Mouse (Mus musculus) limb, embryonic 10.5 days (tissue): ENCODE data around the gene Hdlbp. TPM values are rescaled to one million over a fixed set of nuclear protein-coding genes. Genes with fewer than 3 reads are reported as not detected.

Experiments used
- DNase-seq: peaks from one replicate; pipeline ENCODE4 v3.0.0-alpha.2; 2017; ENCODE audit warnings: low spot score
- H3K27ac ChIP-seq: fragments of 300-500 bp; sonication (generic); 2 replicates; pipeline ENCODE4 v1.5.1; 2016; ENCODE audit warnings: mild to moderate bottlenecking
- H3K27me3 ChIP-seq: fragments of 300-500 bp; sonication (generic); 2 replicates; pipeline ENCODE4 v1.6.1; 2016; ENCODE audit warnings: low read depth, mild to moderate bottlenecking; ENCODE audit not compliant: poor library complexity, severe bottlenecking
- H3K36me3 ChIP-seq: fragments of 300-500 bp; sonication (generic); 2 replicates; pipeline ENCODE4 v1.6.1; 2016; ENCODE audit warnings: mild to moderate bottlenecking, moderate library complexity
- H3K4me1 ChIP-seq: fragments of 300-500 bp; sonication (generic); 2 replicates; pipeline ENCODE4 v1.6.1; 2016
- H3K4me3 ChIP-seq: fragments of 300-500 bp; sonication (generic); 2 replicates; pipeline ENCODE4 v1.5.1; 2016; ENCODE audit warnings: mild to moderate bottlenecking, moderate library complexity
- H3K9me3 ChIP-seq: fragments of 300-500 bp; sonication (generic); replicated peaks from 2 replicates; pipeline ENCODE4 v1.6.1; 2016; ENCODE audit warnings: mild to moderate bottlenecking
- WGBS: fragments of 180-500 bp; shearing (Covaris S2); methylation state at CpG from one replicate; pipeline ENCODE4 v1.1.7; 2016; 5-methylcytosine and 5-hydroxymethylcytosine counted together
- polyA plus RNA-seq: library from polyadenylated mRNA; unstranded; fragments of >200 nt; fragmentation: Nextera tagmentation; extraction: Ambion mirVana; gene quantifications from 2 replicates; pipeline ENCODE4 v1.2.1, GENCODE M21; 2016

Gene Hdlbp
- polyA plus RNA-seq, 1 experiment from 2014 or later, result 134 TPM

GRCm38 (mm10) chr1:93432087-93432486 is 46.5 kb downstream of the Hdlbp start:
- Histone ChIP-seq H3K4me3 (no peak overlapping the region), H3K36me3 (peaks cover 93% of the 10 kb centered on the region), H3K27ac (no peak overlapping the region), H3K9me3 (no peaks in the 10 kb centered on the region), H3K27me3 (no peaks in the 10 kb centered on the region), H3K4me1 (no peaks in the 10 kb centered on the region)
- WGBS, result 92% methylated on average over 6 of the region's 6 CpGs
- no peak for DNase-seq

DNA sequence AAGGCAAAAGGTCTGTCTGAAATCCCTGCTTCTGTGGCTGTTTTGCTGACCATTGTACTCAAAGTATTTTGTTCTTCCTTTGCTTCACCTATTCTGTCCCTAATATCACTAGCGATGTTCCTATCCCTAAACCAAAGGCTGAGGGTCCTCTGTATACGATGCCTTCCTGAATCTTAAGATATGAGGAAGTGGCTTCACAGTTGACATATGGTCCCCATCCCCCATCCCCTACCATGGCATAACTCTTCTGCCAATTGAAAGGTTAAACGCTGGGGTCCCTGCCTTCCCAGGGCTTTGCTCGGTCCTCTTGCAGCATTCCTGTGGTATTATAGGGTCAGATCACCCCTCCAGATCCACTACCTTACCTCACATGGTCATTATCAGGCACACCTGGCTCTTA is 75.2 kb downstream of the Hdlbp start:
- H3K36me3 ChIP-seq, result peaks cover 32% of the 10 kb centered on the region
- no peak for DNase-seq
- H3K4me1 ChIP-seq, result peaks cover 20% of the 10 kb centered on the region
- 85% methylated on average over 4 of the region's 4 CpGs for WGBS
- H3K4me3 ChIP-seq, result no peak overlapping the region
- peaks cover 10% of the 10 kb centered on the region for H3K27me3 ChIP-seq
- no peak overlapping the region for H3K27ac ChIP-seq
- H3K9me3 ChIP-seq, result no peaks in the 10 kb centered on the region

GRCm38 (mm10) chr1:93401191-93402052 is 77.2 kb downstream of the Hdlbp start:
- Histone ChIP-seq H3K4me3 (peak overlapping the region; percentile 50), H3K9me3 (no peaks in the 10 kb centered on the region), H3K27ac (peak overlapping the region; percentile 28; the same call in 1 of the 2 replicates), H3K27me3 (peaks cover 10% of the 10 kb centered on the region), H3K36me3 (peaks cover 12% of the 10 kb centered on the region), H3K4me1 (peaks cover 13% of the 10 kb centered on the region)
- WGBS, result 15% methylated on average over 38 of the region's 38 CpGs
- DNase-seq, result peak; percentile 57

DNA sequence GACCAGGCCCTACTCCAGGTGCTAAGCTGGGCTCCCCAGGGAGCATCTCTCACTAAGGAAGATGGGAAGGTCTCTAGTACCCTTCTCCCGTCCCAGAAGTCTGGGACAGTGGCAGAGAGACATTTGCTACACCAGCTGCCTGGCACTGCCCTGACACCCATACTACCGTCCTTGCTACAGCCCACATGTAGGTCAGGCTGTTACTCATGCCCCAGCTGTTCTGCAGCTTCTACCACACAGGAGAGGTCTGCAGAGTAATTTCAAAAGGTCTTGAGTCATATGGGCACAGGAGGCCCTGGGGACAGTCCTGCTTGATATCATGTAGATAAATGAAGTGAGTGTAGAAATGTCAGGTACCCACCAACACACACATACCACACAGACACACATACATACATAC is 89.7 kb downstream of the Hdlbp start:
- H3K36me3 ChIP-seq, result no peaks in the 10 kb centered on the region
- no peaks in the 10 kb centered on the region for H3K4me1 ChIP-seq
- H3K4me3 ChIP-seq, result no peak overlapping the region
- H3K27me3 ChIP-seq, result no peaks in the 10 kb centered on the region
- WGBS, result 74% methylated on average over 2 of the region's 2 CpGs
- H3K27ac ChIP-seq, result no peak overlapping the region
- H3K9me3 ChIP-seq, result no peaks in the 10 kb centered on the region
- no peak for DNase-seq

DNA sequence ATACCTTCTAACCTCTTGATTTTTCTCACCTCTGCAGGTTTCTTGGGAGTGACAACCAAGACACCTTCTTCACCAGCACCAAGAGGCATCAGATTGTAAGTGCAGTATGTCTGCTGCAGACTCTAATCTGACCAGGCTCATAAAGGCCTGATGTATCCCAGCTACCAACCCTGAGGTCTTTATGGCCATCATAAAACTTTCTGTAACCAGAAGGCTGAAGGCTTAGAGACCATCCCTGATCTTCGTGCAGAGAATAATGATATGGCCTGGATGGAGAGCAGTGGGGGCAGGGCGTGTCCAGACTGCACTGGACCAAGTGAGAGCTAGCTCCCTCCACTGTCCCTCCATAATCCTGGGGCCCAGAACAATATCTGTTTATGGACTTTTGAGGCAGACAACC is 91.4 kb downstream of the Hdlbp start:
- Histone ChIP-seq H3K27me3 (no peaks in the 10 kb centered on the region), H3K4me1 (no peaks in the 10 kb centered on the region), H3K9me3 (no peaks in the 10 kb centered on the region), H3K4me3 (no peak overlapping the region), H3K36me3 (no peaks in the 10 kb centered on the region), H3K27ac (no peak overlapping the region)
- DNase-seq, result no peak
- 54% methylated on average over 2 of the region's 2 CpGs for WGBS

GRCm38 (mm10) chr1:93379117-93379516 is 99.5 kb downstream of the Hdlbp start:
- WGBS, result 79% methylated on average over 5 of the region's 5 CpGs
- Histone ChIP-seq H3K4me1 (no peaks in the 10 kb centered on the region), H3K9me3 (no peaks in the 10 kb centered on the region), H3K27me3 (no peaks in the 10 kb centered on the region), H3K36me3 (no peaks in the 10 kb centered on the region), H3K27ac (no peak overlapping the region), H3K4me3 (no peak overlapping the region)
- DNase-seq, result no peak

GRCm38 (mm10) chr1:93377307-93377706 is 101.3 kb downstream of the Hdlbp start:
- DNase-seq, result no peak
- 76% methylated on average over 5 of the region's 5 CpGs for WGBS
- no peaks in the 10 kb centered on the region for H3K4me1 ChIP-seq
- H3K4me3 ChIP-seq, result no peak overlapping the region
- no peaks in the 10 kb centered on the region for H3K36me3 ChIP-seq
- H3K27ac ChIP-seq, result no peak overlapping the region
- H3K27me3 ChIP-seq, result no peaks in the 10 kb centered on the region
- H3K9me3 ChIP-seq, result no peaks in the 10 kb centered on the region

- Histone ChIP-seq H3K27ac (no peak within 1 kb of the TSS), H3K9me3 (no peaks in the 10 kb centered on the region), H3K4me3 (no peak within 1 kb of the TSS), H3K27me3 (no peaks in the 10 kb centered on the region), H3K36me3 (0 out of 2 replicates have a peak, but pooled peaks cover 7% of the 10 kb centered on the region), H3K4me1 (no peaks in the 10 kb centered on the region)
- 74% methylated on average over 4 of the region's 4 CpGs for WGBS
- no peak for DNase-seq
Measured at GRCm38 (mm10) chr1:93373665-93374064, 105.0 kb downstream of the Hdlbp start, which contains the start of gene Ano7. TSS of gene Ano7 (plus strand) at chr1:93373930.

GRCm38 (mm10) chr1:93365641-93366040 is 113.0 kb downstream of the Hdlbp start:
- peaks cover 81% of the 10 kb centered on the region for H3K36me3 ChIP-seq

GRCm38 (mm10) chr1:93362661-93363060 is 116.0 kb downstream of the Hdlbp start:
- Histone ChIP-seq H3K27me3 (no peaks in the 10 kb centered on the region), H3K4me1 (no peaks in the 10 kb centered on the region), H3K27ac (no peak overlapping the region), H3K4me3 (no peak overlapping the region), H3K9me3 (no peaks in the 10 kb centered on the region), H3K36me3 (peaks cover 98% of the 10 kb centered on the region)
- no peak for DNase-seq
- 93% methylated on average over 4 of the region's 4 CpGs for WGBS

More at GRCm38 (mm10) chr1:93365641-93366040, 113.0 kb downstream of the Hdlbp start:
- WGBS, result 95% methylated on average over 6 of the region's 6 CpGs
- Histone ChIP-seq H3K27me3 (no peaks in the 10 kb centered on the region), H3K9me3 (no peaks in the 10 kb centered on the region), H3K27ac (no peak overlapping the region), H3K4me1 (no peaks in the 10 kb centered on the region), H3K4me3 (no peak overlapping the region)
- DNase-seq, result no peak

Other genes with a start within 250 kb of the Hdlbp start
- 12.0 and 27.8 TPM in 2 replicates for gene Sned1, start 243.0 kb downstream of the Hdlbp start, polyA plus RNA-seq
- 39.4 and 44.2 TPM in 2 replicates for gene Mterf4, start 172.9 kb downstream of the Hdlbp start, polyA plus RNA-seq
- 77.2 and 88.0 TPM in 2 replicates for gene Ppp1r7, start 136.0 kb downstream of the Hdlbp start, polyA plus RNA-seq
- gene Pask, start 135.3 kb downstream of the Hdlbp start, polyA plus RNA-seq, result 29.0 and 34.7 TPM in 2 replicates
- 0.13 and 0.40 TPM in 2 replicates for gene Ano7, start 104.9 kb downstream of the Hdlbp start, polyA plus RNA-seq
- 7.9 and 8.4 TPM in 2 replicates for gene Farp2, start 33.3 kb upstream of the Hdlbp start, polyA plus RNA-seq
- gene Stk25, start 179.8 kb upstream of the Hdlbp start, polyA plus RNA-seq, result 153 and 185 TPM in 2 replicates
- gene Bok, start 206.8 kb upstream of the Hdlbp start, polyA plus RNA-seq, result 34.9 and 37.4 TPM in 2 replicates